ENCODE assay signal across 14 mouse cellular contexts in the genomic region with DNA sequence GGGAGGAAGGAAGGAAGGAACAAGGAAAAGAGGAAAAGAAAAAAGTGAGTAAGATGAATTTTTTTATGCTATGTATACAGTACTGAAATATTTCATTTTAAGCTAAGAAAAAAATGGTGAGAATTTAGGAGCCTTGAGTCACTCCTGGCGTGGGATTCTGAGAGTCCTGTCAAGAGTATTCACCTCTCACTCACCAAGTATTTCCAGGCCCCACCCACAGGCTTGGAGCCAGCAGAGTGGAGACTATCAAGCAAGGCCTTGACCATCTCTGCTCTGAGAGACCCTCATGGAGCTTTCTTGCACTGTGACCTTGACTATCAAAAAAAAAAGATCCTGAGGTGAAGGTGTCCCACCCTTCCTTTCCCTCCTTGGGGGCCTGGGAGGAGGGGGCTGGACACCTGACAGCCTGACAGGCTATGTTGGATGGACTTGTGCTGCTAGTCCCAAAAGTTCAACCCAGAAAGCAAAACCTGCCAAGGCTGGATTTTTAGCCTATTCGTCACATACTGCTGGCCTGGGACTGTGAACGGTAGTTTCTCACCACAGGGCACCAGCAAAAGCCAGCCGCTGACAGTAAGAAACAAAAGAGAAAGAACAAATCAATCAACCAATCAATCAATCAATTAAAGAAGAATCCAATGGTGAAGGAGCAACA. TPM values are rescaled to one million over a fixed set of nuclear protein-coding genes. Genes with fewer than 3 reads are reported as not detected.
"Had no signal": no experiment of that assay in that cellular context is flagged by ENCODE, and none has a peak within 500 bp of the region (broad histone marks: within the 10 kb centered on the region; RNA-seq: fewer than 3 reads in every experiment).

No protein-coding gene starts in this region.

- H3K27me3 ChIP-seq: limb, embryonic 13.5 days; liver, embryonic 12.5 days; midbrain, embryonic 13.5 days; neural tube, embryonic 15.5 days had no signal

- H3K27ac ChIP-seq: kidney, postnatal 0 days; limb, embryonic 13.5 days; liver, embryonic 12.5 days; midbrain, embryonic 13.5 days; neural tube, embryonic 15.5 days; stomach, postnatal 0 days had no signal

- H3K4me3 ChIP-seq: limb, embryonic 13.5 days; liver, embryonic 12.5 days; midbrain, embryonic 13.5 days; myocyte; neural tube, embryonic 15.5 days had no signal

- H3K4me1 ChIP-seq: limb, embryonic 13.5 days; liver, embryonic 12.5 days; midbrain, embryonic 13.5 days; neural tube, embryonic 15.5 days had no signal

- H3K9ac ChIP-seq: limb, embryonic 13.5 days; liver, embryonic 12.5 days; lung, embryonic 14.5 days; midbrain, embryonic 13.5 days; neural tube, embryonic 15.5 days had no signal

- H3K36me3 ChIP-seq: limb, embryonic 13.5 days; liver, embryonic 12.5 days; midbrain, embryonic 13.5 days; neural tube, embryonic 15.5 days had no signal

- DNase-seq: kidney, adult 9 months; kidney, postnatal 36 days; lung, embryonic 14.5 days; right cerebral cortex, adult 18-20 months; right cerebral cortex, postnatal 25 days; thymus, postnatal 14 days had no signal

RNA-seq across cellular contexts. Expression of a gene that starts 39.7 kb away (rescaled TPM):
- total RNA-seq: megakaryocyte-erythroid progenitor cell, adult 5-6 weeks had no signal
- polyA plus RNA-seq: myocyte had no signal
